Mouse (Mus musculus) myocyte (in vitro differentiated cells): Measurements from ENCODE around the gene Snx8.

ENCODE experiments used
- E2F4 ChIP-seq: IDR thresholded peaks from one replicate; pipeline ENCODE4 v1.6.1; 2011; ENCODE audit warnings: mild to moderate bottlenecking, control low read depth, moderate library complexity; ENCODE audit not compliant: insufficient read depth
- POLR2A ChIP-seq: IDR thresholded peaks from one replicate; pipeline ENCODE4 v1.6.1; 2011; ENCODE audit warnings: low read depth, mild to moderate bottlenecking, control low read depth, moderate library complexity; ENCODE audit not compliant: insufficient read length
- POLR2AphosphoS2 ChIP-seq: IDR thresholded peaks from one replicate; pipeline ENCODE4 v1.6.1; 2011; ENCODE audit warnings: low read depth, control low read depth; ENCODE audit not compliant: insufficient read length
- REST ChIP-seq: IDR thresholded peaks from one replicate; pipeline ENCODE4 v1.6.1; 2011; ENCODE audit warnings: mild to moderate bottlenecking, control low read depth, moderate library complexity; ENCODE audit not compliant: insufficient read depth, insufficient read length
- TCF12 ChIP-seq: IDR thresholded peaks from one replicate; pipeline ENCODE4 v1.6.1; 2011; ENCODE audit warnings: mild to moderate bottlenecking, control low read depth; ENCODE audit not compliant: poor library complexity, insufficient read depth, severe bottlenecking
- USF1 ChIP-seq: IDR thresholded peaks from one replicate; pipeline ENCODE4 v1.6.1; 2011; ENCODE audit warnings: low read depth, mild to moderate bottlenecking, control low read depth, moderate library complexity

GRCm38 (mm10) chr5:140379299-140379698, 9.8 kb downstream of the Snx8 start:
- TF ChIP-seq POLR2A (no peak), POLR2AphosphoS2 (no peak), E2F4 (no peak), REST (no peak), USF1 (no peak), TCF12 (no peak)
